Mouse (Mus musculus): ENCODE results near the gene Card9. TPM values are rescaled to one million over a fixed set of nuclear protein-coding genes. Genes with fewer than 3 reads are reported as not detected.
"Not testable (repeated sequence)": the region's sequence is repeated elsewhere in the genome, so short reads cannot be mapped to it uniquely, and the experiment has no call there.

Card9 gene
- polyA plus RNA-seq, 1 experiment from 2014 or later: 3.0 TPM

- WGBS (ENCODE audit: insufficient replicate concordance): 76% methylated on average over 8 of the region's 8 CpGs
Measured at GRCm38 (mm10) chr2:26398978-26399377, 38.3 kb upstream of the Card9 start.

GRCm38 (mm10) chr2:26391617-26392016 lies 30.9 kb upstream of the Card9 start:
- Histone ChIP-seq H3K4me3 (ENCODE audit: low read depth, low read length) (no peak overlapping the region), H3K9me3 (replicated peaks; ENCODE audit: control insufficient read depth, low read length) (no peaks in the 10 kb centered on the region), H3K27ac (ENCODE audit: low read length) (no peak overlapping the region), H3K27me3 (ENCODE audit: control insufficient read depth, insufficient read depth, low read depth, low read length) (no peaks in the 10 kb centered on the region), H3K4me2 (ENCODE audit: low read depth, low read length) (no peak overlapping the region), H3K36me3 (ENCODE audit: control insufficient read depth, insufficient read depth) (peaks cover 60% of the 10 kb centered on the region), H3K4me1 (ENCODE audit: control insufficient read depth, low read depth, low read length) (peaks cover 20% of the 10 kb centered on the region), H3K9ac (ENCODE audit: low read depth, low read length) (no peak overlapping the region)
- ATAC-seq (ENCODE audit: low read depth): no peak
- WGBS (ENCODE audit: insufficient replicate concordance): 84% methylated on average over 6 of the region's 6 CpGs

More at GRCm38 (mm10) chr2:26398978-26399377, 38.3 kb upstream of the Card9 start:
- Histone ChIP-seq H3K4me2 (ENCODE audit: low read depth, low read length) (no peak overlapping the region), H3K9me3 (replicated peaks; ENCODE audit: control insufficient read depth, low read length) (no peaks in the 10 kb centered on the region), H3K9ac (ENCODE audit: low read depth, low read length) (no peak overlapping the region), H3K4me3 (ENCODE audit: low read depth, low read length) (no peak overlapping the region), H3K4me1 (ENCODE audit: control insufficient read depth, low read depth, low read length) (peaks cover 5% of the 10 kb centered on the region), H3K36me3 (ENCODE audit: control insufficient read depth, insufficient read depth) (peaks cover 40% of the 10 kb centered on the region), H3K27ac (ENCODE audit: low read length) (no peak overlapping the region), H3K27me3 (ENCODE audit: control insufficient read depth, insufficient read depth, low read depth, low read length) (no peaks in the 10 kb centered on the region)
- ATAC-seq (ENCODE audit: low read depth): no peak

GRCm38 (mm10) chr2:26390954-26391353 lies 30.2 kb upstream of the Card9 start:
- Histone ChIP-seq H3K27ac (ENCODE audit: low read length) (no peak overlapping the region), H3K9me3 (replicated peaks; ENCODE audit: control insufficient read depth, low read length) (no peaks in the 10 kb centered on the region), H3K36me3 (ENCODE audit: control insufficient read depth, insufficient read depth) (peaks cover 61% of the 10 kb centered on the region), H3K4me3 (ENCODE audit: low read depth, low read length) (no peak overlapping the region), H3K4me2 (ENCODE audit: low read depth, low read length) (0 out of 2 replicates have a peak overlapping the region, but pooled peaks have one; percentile 11), H3K4me1 (ENCODE audit: control insufficient read depth, low read depth, low read length) (peaks cover 20% of the 10 kb centered on the region), H3K9ac (ENCODE audit: low read depth, low read length) (no peak overlapping the region), H3K27me3 (ENCODE audit: control insufficient read depth, insufficient read depth, low read depth, low read length) (no peaks in the 10 kb centered on the region)
- 54% methylated on average over 3 of the region's 3 CpGs for WGBS (ENCODE audit: insufficient replicate concordance)
- ATAC-seq (ENCODE audit: low read depth): no peak

GRCm38 (mm10) chr2:26389154-26389690 lies 28.5 kb upstream of the Card9 start, which contains the start of the genes Entr1 and Pmpca:
Gene Entr1 (minus strand): TSS chr2:26389316.
Gene Pmpca (plus strand): TSS chr2:26389339.
- ATAC-seq (ENCODE audit: low read depth): peak; percentile 92
- Histone ChIP-seq H3K9me3 (replicated peaks; ENCODE audit: control insufficient read depth, low read length) (no peaks in the 10 kb centered on the region), H3K9ac (ENCODE audit: low read depth, low read length) (peak within 1 kb of the TSS; percentile 94), H3K4me2 (ENCODE audit: low read depth, low read length) (peak within 1 kb of the TSS; percentile 93), H3K27me3 (ENCODE audit: control insufficient read depth, insufficient read depth, low read depth, low read length) (no peaks in the 10 kb centered on the region), H3K27ac (ENCODE audit: low read length) (peak within 1 kb of the TSS; percentile 78), H3K4me1 (ENCODE audit: control insufficient read depth, low read depth, low read length) (peaks cover 20% of the 10 kb centered on the region), H3K36me3 (ENCODE audit: control insufficient read depth, insufficient read depth) (peaks cover 60% of the 10 kb centered on the region), H3K4me3 (ENCODE audit: low read depth, low read length) (peak within 1 kb of the TSS; percentile 94)
- WGBS (ENCODE audit: insufficient replicate concordance): under 1% methylated on average over 60 of the region's 60 CpGs

GRCm38 (mm10) chr2:26388682-26389153 lies 28.0 kb upstream of the Card9 start:
- peaks cover 20% of the 10 kb centered on the region for H3K4me1 ChIP-seq (ENCODE audit: control insufficient read depth, low read depth, low read length)
- peak overlapping the region; percentile 94 for H3K9ac ChIP-seq (ENCODE audit: low read depth, low read length)
- H3K9me3 ChIP-seq (replicated peaks; ENCODE audit: control insufficient read depth, low read length): no peaks in the 10 kb centered on the region
- peak overlapping the region; percentile 78 for H3K27ac ChIP-seq (ENCODE audit: low read length)
- no peaks in the 10 kb centered on the region for H3K27me3 ChIP-seq (ENCODE audit: control insufficient read depth, insufficient read depth, low read depth, low read length)
- peak; percentile 54 for ATAC-seq (ENCODE audit: low read depth)
- H3K4me3 ChIP-seq (ENCODE audit: low read depth, low read length): peak overlapping the region; percentile 94
- under 1% methylated on average over 45 of the region's 45 CpGs for WGBS (ENCODE audit: insufficient replicate concordance)
- peak overlapping the region; percentile 93 for H3K4me2 ChIP-seq (ENCODE audit: low read depth, low read length)
- peaks cover 60% of the 10 kb centered on the region for H3K36me3 ChIP-seq (ENCODE audit: control insufficient read depth, insufficient read depth)

- Histone ChIP-seq H3K36me3 (ENCODE audit: control insufficient read depth, insufficient read depth) (peaks cover 55% of the 10 kb centered on the region), H3K4me3 (ENCODE audit: low read depth, low read length) (no peak overlapping the region), H3K27ac (ENCODE audit: low read length) (no peak overlapping the region), H3K27me3 (ENCODE audit: control insufficient read depth, insufficient read depth, low read depth, low read length) (no peaks in the 10 kb centered on the region), H3K9ac (ENCODE audit: low read depth, low read length) (no peak overlapping the region), H3K9me3 (replicated peaks; ENCODE audit: control insufficient read depth, low read length) (no peaks in the 10 kb centered on the region), H3K4me1 (ENCODE audit: control insufficient read depth, low read depth, low read length) (peaks cover 20% of the 10 kb centered on the region), H3K4me2 (ENCODE audit: low read depth, low read length) (no peak overlapping the region; the same call in 1 of the 2 replicates)
- 64% methylated on average over 3 of the region's 3 CpGs for WGBS (ENCODE audit: insufficient replicate concordance)
- ATAC-seq (ENCODE audit: low read depth): no peak
Measured at GRCm38 (mm10) chr2:26387713-26388112, 27.0 kb upstream of the Card9 start.

- peak overlapping the region; percentile 88 for H3K4me3 ChIP-seq (ENCODE audit: low read depth, low read length)
- WGBS (ENCODE audit: insufficient replicate concordance): 27% methylated on average over 5 of the region's 6 CpGs
Measured at GRCm38 (mm10) chr2:26380871-26381270, 20.2 kb upstream of the Card9 start.

GRCm38 (mm10) chr2:26380131-26380771 lies 19.5 kb upstream of the Card9 start, which contains the start of gene Snapc4:
Gene Snapc4 (minus strand): TSS chr2:26380653.
- no peaks in the 10 kb centered on the region for H3K9me3 ChIP-seq (replicated peaks; ENCODE audit: control insufficient read depth, low read length)
- H3K27ac ChIP-seq (ENCODE audit: low read length): peak within 1 kb of the TSS; percentile 60
- peak; percentile 91 for ATAC-seq (ENCODE audit: low read depth)
- no peaks in the 10 kb centered on the region for H3K27me3 ChIP-seq (ENCODE audit: control insufficient read depth, insufficient read depth, low read depth, low read length)
- H3K36me3 ChIP-seq (ENCODE audit: control insufficient read depth, insufficient read depth): peaks cover 36% of the 10 kb centered on the region
- WGBS (ENCODE audit: insufficient replicate concordance): under 1% methylated on average over 38 of the region's 38 CpGs
- peak within 1 kb of the TSS; percentile 88 for H3K4me3 ChIP-seq (ENCODE audit: low read depth, low read length)
- peaks cover 9% of the 10 kb centered on the region for H3K4me1 ChIP-seq (ENCODE audit: control insufficient read depth, low read depth, low read length)
- H3K4me2 ChIP-seq (ENCODE audit: low read depth, low read length): peak within 1 kb of the TSS; percentile 95
- H3K9ac ChIP-seq (ENCODE audit: low read depth, low read length): peak within 1 kb of the TSS; percentile 81

More at GRCm38 (mm10) chr2:26380871-26381270, 20.2 kb upstream of the Card9 start:
- H3K27ac ChIP-seq (ENCODE audit: low read length); H3K4me1 ChIP-seq (ENCODE audit: control insufficient read depth, low read depth, low read length); H3K9me3 ChIP-seq (replicated peaks; ENCODE audit: control insufficient read depth, low read length); H3K27me3 ChIP-seq (ENCODE audit: control insufficient read depth, insufficient read depth, low read depth, low read length); ATAC-seq (ENCODE audit: low read depth): not testable (repeated sequence)
- peak overlapping the region; percentile 95 for H3K4me2 ChIP-seq (ENCODE audit: low read depth, low read length)
- peaks cover 37% of the 10 kb centered on the region for H3K36me3 ChIP-seq (ENCODE audit: control insufficient read depth, insufficient read depth)
- peak overlapping the region; percentile 81; the same call in 1 of the 2 replicates for H3K9ac ChIP-seq (ENCODE audit: low read depth, low read length)

- H3K4me1 ChIP-seq (ENCODE audit: control insufficient read depth, low read depth, low read length): no peaks in the 10 kb centered on the region
- H3K9ac ChIP-seq (ENCODE audit: low read depth, low read length): no peak overlapping the region
- H3K27ac ChIP-seq (ENCODE audit: low read length): no peak overlapping the region
- no peak for ATAC-seq (ENCODE audit: low read depth)
- no peak overlapping the region for H3K4me3 ChIP-seq (ENCODE audit: low read depth, low read length)
- no peak overlapping the region for H3K4me2 ChIP-seq (ENCODE audit: low read depth, low read length)
- H3K27me3 ChIP-seq (ENCODE audit: control insufficient read depth, insufficient read depth, low read depth, low read length): no peaks in the 10 kb centered on the region
- WGBS (ENCODE audit: insufficient replicate concordance): 87% methylated on average over 8 of the region's 8 CpGs
- no peaks in the 10 kb centered on the region for H3K9me3 ChIP-seq (replicated peaks; ENCODE audit: control insufficient read depth, low read length)
- peaks cover 37% of the 10 kb centered on the region for H3K36me3 ChIP-seq (ENCODE audit: control insufficient read depth, insufficient read depth)
Measured at GRCm38 (mm10) chr2:26372396-26372795, 11.7 kb upstream of the Card9 start.
